Mouse (Mus musculus): ENCODE results near the gene Smg1. TPM values are rescaled to one million over a fixed set of nuclear protein-coding genes. Genes with fewer than 3 reads are reported as not detected.

Smg1 gene
- total and polyA plus RNA-seq, 3 experiments, result 16.1 to 35.0 (median 29.2) TPM

Other genes starting within 250 kb of the Smg1 start
- 2,766 and 3,118 TPM in 2 replicates for gene Rps15a, start 127.5 kb downstream of the Smg1 start, total RNA-seq (2012; rRNA removed)
- 2,652 and 2,996 TPM in 2 replicates for gene Rps15a, start 127.5 kb downstream of the Smg1 start, total RNA-seq (2014; rRNA removed)
- gene Rps15a, start 127.5 kb downstream of the Smg1 start, polyA plus RNA-seq (2012; ENCODE audit: insufficient read length, low read depth), result 774 and 1,002 TPM in 2 replicates
- gene Arl6ip1, start 114.0 kb downstream of the Smg1 start, total RNA-seq (2012; rRNA removed), result 195 and 214 TPM in 2 replicates
- gene Arl6ip1, start 114.0 kb downstream of the Smg1 start, total RNA-seq (2014; rRNA removed), result 234 and 274 TPM in 2 replicates
- gene Arl6ip1, start 114.0 kb downstream of the Smg1 start, polyA plus RNA-seq (2012; ENCODE audit: insufficient read length, low read depth), result 241 and 248 TPM in 2 replicates
- not detected in 2 replicates for gene Syt17, start 204.6 kb upstream of the Smg1 start, total RNA-seq (2012; rRNA removed)
- gene Syt17, start 204.6 kb upstream of the Smg1 start, total RNA-seq (2014; rRNA removed), result not detected in 2 replicates
- gene Syt17, start 204.6 kb upstream of the Smg1 start, polyA plus RNA-seq (2012; ENCODE audit: insufficient read length, low read depth), result not detected in 2 replicates
- not detected in 2 replicates for gene Itpripl2, start 248.3 kb upstream of the Smg1 start, total RNA-seq (2012; rRNA removed)
- gene Itpripl2, start 248.3 kb upstream of the Smg1 start, total RNA-seq (2014; rRNA removed), result not detected in 2 replicates
- gene Itpripl2, start 248.3 kb upstream of the Smg1 start, polyA plus RNA-seq (2012; ENCODE audit: insufficient read length, low read depth), result not detected in 2 replicates